Mouse (Mus musculus) 416B (cell line): ENCODE data around the gene Lrrc14b.

ENCODE experiments used
- DNase-seq: peaks from one replicate; pipeline ENCODE4 v3.0.0; 2011; ENCODE audit warnings: low read depth

The Lrrc14b gene

GRCm38 (mm10) chr13:74363859-74364235 is at the start of gene Lrrc14b:
Gene Lrrc14b (minus strand): TSS chr13:74364005.
- DNase-seq, result peak; percentile 85

DNA sequence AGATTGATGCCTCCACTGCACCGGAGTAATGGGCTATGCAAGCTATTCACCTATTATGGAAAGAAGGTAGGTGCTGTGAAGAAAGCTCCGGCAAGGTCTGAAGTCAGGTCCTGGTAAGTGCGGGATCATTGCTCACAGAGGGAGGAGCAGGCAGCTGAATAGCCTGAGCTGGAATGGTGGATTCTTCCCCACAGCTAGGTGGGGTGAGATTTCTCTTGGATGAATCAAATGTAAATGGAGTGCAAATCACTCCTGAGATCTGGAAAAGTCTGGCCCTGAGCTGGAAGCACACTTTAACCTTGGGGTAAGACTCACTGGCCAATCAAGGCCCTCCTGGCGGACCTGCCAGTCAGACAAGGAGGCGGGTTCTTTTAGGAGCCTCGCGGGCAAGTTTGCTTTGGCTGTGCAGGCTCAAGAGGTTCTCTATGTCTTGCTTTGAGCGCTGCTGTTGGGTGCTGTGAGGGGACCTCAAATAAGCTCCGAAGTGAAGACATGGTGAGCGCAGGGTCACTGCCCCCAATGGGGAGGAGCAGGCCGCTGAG is 35.6 kb upstream of the Lrrc14b start, which contains the start of gene Ftl1-ps1:
Gene Ftl1-ps1, plus strand, starts transcription at position 397 of the 542 bp plus-strand sequence.
- no peak for DNase-seq

- no peak for DNase-seq
Measured at GRCm38 (mm10) chr13:74391156-74391555, 27.4 kb upstream of the Lrrc14b start.

DNA sequence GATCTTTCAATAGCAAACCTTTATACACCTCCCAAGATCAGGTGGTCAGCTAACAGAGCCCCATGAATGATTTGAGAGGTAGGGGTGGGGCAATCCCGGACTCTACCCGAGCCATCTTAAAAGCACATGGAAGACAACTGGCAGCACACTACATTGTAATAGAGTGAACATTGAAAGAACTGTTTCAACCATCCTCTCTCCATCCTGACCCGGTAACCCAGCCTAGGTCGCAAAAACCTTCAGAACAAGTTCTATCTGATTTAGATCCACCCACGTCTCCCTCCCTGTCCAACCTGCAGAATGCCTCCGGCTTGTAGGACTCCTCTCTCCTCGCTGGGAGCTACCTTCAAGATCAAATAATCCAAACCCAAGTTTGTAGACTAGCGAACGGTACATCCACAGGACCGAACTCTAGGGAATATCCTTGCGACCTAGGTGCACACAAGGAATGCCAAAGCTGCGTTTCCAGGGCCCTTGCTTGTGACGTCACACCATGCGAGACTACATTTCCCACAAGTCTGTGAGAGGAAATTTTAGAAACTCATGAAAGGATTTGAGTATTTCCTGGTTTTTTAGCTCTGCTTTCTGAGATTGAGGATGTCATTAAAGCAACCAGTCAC is 26.7 kb upstream of the Lrrc14b start, which contains the start of gene Zfp72:
Gene Zfp72, minus strand, starts transcription at position 466 of the 620 bp plus-strand sequence.
- peak; percentile 85 for DNase-seq

- no peak for DNase-seq
Measured at GRCm38 (mm10) chr13:74389730-74390129, 25.9 kb upstream of the Lrrc14b start.

DNA sequence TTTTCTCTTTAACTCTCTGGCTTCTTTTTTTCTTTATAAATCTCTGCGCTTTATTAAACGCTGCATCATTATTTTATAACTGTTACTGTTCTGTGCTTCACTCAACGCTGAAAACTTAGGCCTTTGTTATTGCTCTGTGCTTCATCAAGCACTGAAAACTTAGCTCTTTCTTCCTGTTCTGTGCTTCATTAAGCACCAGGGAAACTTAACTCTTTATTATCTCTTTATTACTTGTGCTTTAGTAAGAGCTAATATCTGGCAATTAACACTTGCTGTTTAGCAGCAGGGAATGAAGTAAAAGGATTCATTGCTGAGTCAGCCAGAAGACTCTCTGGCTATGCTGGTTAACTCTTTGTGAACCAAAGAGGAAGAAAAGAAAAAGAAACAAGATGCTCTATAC is 18.5 kb upstream of the Lrrc14b start:
- DNase-seq, result no peak

DNA sequence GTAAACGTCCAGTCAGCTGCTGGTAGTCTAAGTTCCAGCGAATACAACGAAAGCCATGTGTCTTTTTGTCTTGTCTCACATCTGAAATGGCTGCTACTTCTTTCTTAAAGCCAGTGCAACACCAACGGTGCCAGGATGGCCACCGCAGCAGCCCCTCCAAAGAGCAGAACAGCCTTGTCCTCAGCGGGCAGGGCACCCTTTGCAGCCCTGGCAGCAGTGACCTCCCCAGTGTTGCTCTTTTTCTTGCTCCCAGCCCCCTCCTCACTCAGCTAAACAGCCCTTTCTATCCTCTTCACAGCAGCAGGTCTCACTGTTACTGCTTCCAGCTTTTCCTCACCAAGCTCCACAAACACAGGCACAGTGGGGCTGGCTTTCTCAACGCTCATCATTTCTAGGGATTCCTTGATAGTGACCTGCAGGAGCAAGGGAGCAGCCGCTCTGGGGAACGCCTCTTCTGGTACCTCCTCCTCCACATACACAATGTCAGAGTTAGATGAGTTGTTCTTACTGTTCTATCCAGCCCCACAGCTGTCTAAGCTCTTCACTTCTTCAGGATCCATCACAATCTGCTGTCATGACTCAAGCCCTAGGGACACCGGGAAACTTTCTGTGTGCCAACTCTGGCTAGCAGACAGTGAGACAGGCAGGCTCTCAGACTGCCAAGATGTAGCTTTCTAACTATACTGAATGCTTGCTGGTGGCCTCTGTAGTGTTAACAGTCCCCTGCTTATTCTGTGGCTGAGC is 17.9 kb upstream of the Lrrc14b start:
- DNase-seq, result no peak

DNA sequence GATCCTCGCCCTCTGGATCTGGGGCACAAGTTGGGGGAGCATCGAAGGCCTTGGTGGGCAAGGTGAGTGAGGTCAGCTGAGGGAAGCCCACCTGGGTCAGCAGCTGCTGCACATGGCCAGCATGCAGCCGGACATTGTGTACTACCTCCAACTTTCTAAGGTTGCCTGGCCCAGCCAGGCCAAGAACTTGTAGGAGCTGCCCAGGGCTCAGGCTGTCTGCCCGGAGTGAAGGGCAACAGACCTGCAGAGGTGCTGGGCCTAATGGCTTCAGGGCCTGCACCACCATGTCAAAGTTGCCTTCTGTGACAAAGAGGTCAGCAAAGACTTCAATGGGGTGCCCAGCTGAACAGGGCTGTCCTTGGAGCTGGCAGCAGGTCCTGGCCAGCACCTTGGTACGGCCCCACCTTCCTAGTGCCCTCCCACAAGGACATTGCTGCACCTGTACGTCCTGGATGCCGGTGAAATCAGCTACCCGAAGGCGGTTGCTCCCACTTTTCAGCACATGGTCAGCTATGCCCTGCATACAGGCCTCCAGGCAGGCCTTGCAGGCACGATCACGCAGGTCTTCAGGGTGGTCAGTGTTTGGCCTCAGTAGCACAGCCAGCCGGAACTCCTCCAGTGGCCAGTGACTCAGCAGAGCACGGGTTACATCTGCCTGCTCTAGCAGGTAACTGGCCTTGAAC is 488 bp downstream of the Lrrc14b start:
- peak; percentile 78 for DNase-seq

GRCm38 (mm10) chr13:74362218-74362617 is 1.6 kb downstream of the Lrrc14b start:
- DNase-seq, result no peak

DNA sequence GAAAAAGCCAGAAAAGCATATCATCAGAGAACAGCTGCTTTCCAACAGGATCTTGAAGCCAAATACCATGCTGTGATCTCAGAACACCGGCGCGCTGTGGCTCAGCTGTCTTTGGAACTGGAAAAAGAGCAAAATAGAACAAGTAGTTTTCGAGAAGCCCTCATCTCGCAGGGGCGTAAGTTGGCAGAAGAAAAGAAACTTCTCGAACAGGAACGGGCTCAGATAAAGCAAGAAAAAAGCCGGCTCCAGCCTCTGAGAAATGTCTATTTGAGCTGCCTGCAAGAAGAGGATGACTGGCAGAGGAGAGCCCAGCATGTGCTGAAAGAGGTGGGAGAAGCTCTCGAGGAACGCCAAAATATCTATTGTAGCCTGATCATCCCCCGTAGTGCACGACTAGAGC is 7.3 kb downstream of the Lrrc14b start:
- DNase-seq, result no peak

- DNase-seq, result no peak
Measured at GRCm38 (mm10) chr13:74350435-74350906, 13.3 kb downstream of the Lrrc14b start.

- DNase-seq, result peak; percentile 96
Measured at GRCm38 (mm10) chr13:74349566-74350434, 14.0 kb downstream of the Lrrc14b start, which contains the start of the genes Sdha and Ccdc127. Gene Sdha (minus strand): TSS chr13:74350280. Gene Ccdc127 (plus strand): TSS chr13:74350309.

- peak; percentile 76 for DNase-seq
Measured at GRCm38 (mm10) chr13:74341036-74341435, 22.8 kb downstream of the Lrrc14b start.

DNA sequence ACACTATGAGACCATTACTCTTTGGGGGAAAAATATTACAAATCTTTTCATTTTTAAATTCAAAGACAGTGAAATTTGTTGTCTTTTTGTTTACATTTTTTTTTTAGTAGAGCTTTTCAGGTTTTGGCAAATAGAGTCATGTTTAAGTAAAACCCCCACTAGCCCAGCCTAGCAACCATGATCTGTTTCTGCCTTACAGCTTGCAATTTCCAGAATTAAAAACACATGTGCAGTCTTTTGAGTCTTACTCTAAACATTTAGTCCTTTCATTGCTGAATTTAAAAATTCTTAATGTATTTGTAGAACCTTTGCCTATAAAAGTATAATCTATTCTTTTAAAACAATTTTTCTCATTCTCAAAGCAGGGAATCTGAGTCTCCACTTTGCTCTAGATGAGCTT is 34.5 kb downstream of the Lrrc14b start:
- no peak for DNase-seq

DNA sequence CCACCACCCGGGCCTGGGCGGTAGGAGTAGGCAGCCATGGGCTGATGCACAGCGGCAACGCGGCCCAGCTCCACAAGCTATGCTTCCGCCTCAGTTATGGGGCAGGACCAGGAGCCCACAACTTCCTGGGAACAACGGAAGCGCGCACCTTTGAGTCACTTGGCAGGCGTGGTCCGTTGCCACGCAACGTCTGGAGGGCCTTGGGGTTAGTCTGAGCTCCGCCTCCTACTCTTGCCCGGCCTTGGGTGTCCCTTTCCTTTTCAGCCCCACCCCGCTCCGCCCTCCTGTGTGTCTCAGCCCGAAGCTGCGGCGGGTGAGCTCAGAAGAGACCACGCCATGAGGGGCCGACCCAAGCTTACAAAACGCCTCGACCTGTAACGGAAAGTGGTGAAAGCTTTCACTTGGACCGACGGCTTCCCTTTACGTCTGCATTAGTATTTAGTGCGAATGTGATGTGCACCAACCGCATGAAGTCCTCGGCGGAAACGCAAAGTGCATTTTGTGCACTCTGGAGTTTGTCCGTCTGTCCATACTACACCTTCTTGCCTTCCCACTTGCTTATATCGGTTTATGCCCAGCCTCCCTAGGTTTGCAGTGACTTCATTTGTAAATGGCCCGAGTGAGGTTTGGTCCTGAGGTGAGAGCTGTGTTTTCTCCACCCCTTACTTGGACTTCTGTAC is 46.5 kb downstream of the Lrrc14b start, which contains the start of gene Pdcd6:
Gene Pdcd6, minus strand, starts transcription at position 411 of the 680 bp plus-strand sequence.
- peak; percentile 99 for DNase-seq

DNA sequence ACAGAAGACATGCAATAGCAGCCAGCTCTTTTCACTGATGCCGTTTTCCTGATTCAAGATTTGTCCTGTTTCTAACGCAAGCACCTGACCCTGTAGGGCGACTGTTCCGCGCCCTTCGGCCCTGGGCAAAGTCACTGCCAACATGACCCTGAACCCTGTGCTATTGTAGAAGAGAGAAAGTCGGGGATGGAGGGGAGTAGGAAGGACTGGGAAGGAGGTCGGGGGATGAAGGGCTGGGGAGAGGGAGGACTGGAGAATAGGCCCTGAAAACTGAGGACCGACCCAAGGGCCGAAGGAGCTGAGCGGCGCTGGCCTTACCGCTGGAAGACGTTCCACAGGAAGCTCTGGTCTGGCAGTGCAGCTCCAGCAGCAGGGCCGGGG is 47.0 kb downstream of the Lrrc14b start:
- DNase-seq, result no peak

DNA sequence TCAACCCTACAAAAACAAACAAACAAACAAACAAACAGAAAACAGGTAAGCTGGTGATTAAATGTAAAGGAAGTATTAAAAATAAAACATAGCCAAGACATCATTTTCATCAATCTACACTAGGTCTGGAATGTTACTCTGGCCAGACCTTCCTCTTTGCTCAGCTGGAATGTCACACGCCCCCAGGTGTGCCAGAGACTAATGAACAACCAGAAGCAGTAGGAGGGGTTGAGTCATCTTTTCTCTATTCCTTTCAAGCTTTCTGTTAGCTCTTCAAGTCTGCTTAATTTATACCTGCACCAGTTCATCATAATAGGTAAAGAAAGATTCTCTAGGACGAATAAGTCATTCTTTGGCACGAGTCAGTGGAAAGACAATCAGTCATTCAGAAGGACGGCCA is 47.4 kb downstream of the Lrrc14b start:
- DNase-seq, result no peak

- DNase-seq, result peak; percentile 36
Measured at GRCm38 (mm10) chr13:74314616-74315015, 49.2 kb downstream of the Lrrc14b start.
